Mouse (Mus musculus): ENCODE data around the gene Ackr1. TPM values are rescaled to one million over a fixed set of nuclear protein-coding genes. Genes with fewer than 3 reads are reported as not detected.
A peak's percentile ranks its signal among the peaks of the same experiment; 100 is the strongest.

Ackr1 gene
- 105 and 115 TPM in 2 replicates for polyA plus RNA-seq (2012; rRNA removed)

- H3K4me3 ChIP-seq (ENCODE audit: insufficient read depth, low read length) = no peak within 1 kb of the TSS
- H3K4me1 ChIP-seq (ENCODE audit: control insufficient read depth, insufficient read depth, low read length) = peaks cover 1% of the 10 kb centered on the region
- no peak within 1 kb of the TSS for H3K27ac ChIP-seq (ENCODE audit: insufficient read depth, low read length)
- TF ChIP-seq POLR2A (IDR thresholded peaks at IDR 0.05; ENCODE audit: extremely low read depth, insufficient read depth, low read length) = 0 out of 2 replicates have a peak, but pooled peaks have one; percentile 7
- no peak for TF ChIP-seq CTCF (IDR thresholded peaks at IDR 0.05; ENCODE audit: extremely low read depth, insufficient read depth, low read length)
These were observed at the start of gene Ackr1 for GRCm38 (mm10) chr1:173333312-173334253. TSS of gene Ackr1 (minus strand) at chr1:173333750.

- TF ChIP-seq POLR2A (IDR thresholded peaks at IDR 0.05; ENCODE audit: extremely low read depth, insufficient read depth, low read length) = no peak
- no peak for TF ChIP-seq CTCF (IDR thresholded peaks at IDR 0.05; ENCODE audit: extremely low read depth, insufficient read depth, low read length)
- Histone ChIP-seq H3K4me3 (ENCODE audit: insufficient read depth, low read length) (no peak overlapping the region), H3K4me1 (ENCODE audit: control insufficient read depth, insufficient read depth, low read length) (no peaks in the 10 kb centered on the region), H3K27ac (ENCODE audit: insufficient read depth, low read length) (no peak overlapping the region)
These were observed 47.9 kb upstream of the Ackr1 start for GRCm38 (mm10) chr1:173381436-173381835.

DNA sequence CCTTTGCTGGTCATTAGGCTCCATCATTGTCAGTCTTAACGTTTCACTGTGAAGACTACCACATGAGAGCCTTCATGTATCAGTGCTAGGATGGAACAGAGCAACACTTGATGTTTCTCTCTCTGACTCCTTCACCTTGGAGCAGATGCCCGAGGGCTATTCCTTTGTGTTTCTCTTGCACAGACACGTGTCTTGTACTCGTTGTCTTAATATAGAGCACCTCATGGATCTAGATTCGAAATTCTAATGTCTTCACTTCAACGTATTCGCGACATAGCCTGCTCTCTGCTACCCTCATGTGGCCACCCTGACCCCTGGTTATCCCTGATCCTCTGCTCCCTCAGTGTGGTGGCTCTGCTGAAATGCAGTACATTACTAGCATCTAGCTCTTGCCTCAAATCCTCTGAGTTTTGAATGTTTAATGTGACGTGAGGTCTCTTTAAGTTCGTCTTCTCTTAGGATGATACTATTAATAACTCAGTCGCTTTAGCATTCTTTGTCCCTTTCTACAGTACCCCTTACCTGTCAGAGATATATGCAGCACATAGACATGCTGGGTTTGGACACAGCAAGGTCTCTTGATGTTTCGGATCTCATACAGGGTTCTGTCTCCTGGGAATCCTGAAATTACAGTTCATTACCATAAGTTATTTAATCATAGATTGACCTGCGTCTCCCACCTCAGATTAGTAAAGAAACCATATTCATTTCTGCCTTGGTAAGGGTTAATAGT is 44.0 kb upstream of the Ackr1 start:
- peak; percentile 100 for TF ChIP-seq CTCF (IDR thresholded peaks at IDR 0.05; ENCODE audit: extremely low read depth, insufficient read depth, low read length)
- TF ChIP-seq POLR2A (IDR thresholded peaks at IDR 0.05; ENCODE audit: extremely low read depth, insufficient read depth, low read length) = no peak
- no peak overlapping the region for H3K4me3 ChIP-seq (ENCODE audit: insufficient read depth, low read length)
- no peak overlapping the region for H3K27ac ChIP-seq (ENCODE audit: insufficient read depth, low read length)
- no peaks in the 10 kb centered on the region for H3K4me1 ChIP-seq (ENCODE audit: control insufficient read depth, insufficient read depth, low read length)

- no peak for TF ChIP-seq CTCF (IDR thresholded peaks at IDR 0.05; ENCODE audit: extremely low read depth, insufficient read depth, low read length)
- TF ChIP-seq POLR2A (IDR thresholded peaks at IDR 0.05; ENCODE audit: extremely low read depth, insufficient read depth, low read length) = no peak
- H3K27ac ChIP-seq (ENCODE audit: insufficient read depth, low read length) = no peak overlapping the region
- H3K4me3 ChIP-seq (ENCODE audit: insufficient read depth, low read length) = no peak overlapping the region
- no peaks in the 10 kb centered on the region for H3K4me1 ChIP-seq (ENCODE audit: control insufficient read depth, insufficient read depth, low read length)
These were observed 40.5 kb upstream of the Ackr1 start for GRCm38 (mm10) chr1:173374020-173374419.

DNA sequence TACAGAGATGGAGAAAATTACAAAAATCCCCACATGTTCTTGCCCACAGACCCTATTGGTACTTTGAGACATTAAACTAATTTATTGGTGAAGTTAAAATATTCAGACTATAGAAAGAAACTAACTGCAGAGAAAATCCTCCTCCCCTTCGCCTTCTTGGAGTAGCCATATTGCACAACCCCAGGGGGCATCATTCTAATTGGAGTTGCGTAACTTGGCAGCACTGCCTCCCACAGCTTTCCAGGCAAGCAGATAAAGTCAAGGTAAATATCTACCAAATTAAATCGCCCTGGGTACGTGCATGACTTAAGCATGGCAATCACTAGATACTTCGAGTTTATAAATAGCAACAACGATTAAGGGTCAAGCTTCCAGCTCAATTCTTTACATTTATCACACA is 38.0 kb upstream of the Ackr1 start:
- H3K4me3 ChIP-seq (ENCODE audit: insufficient read depth, low read length) = no peak overlapping the region
- no peaks in the 10 kb centered on the region for H3K4me1 ChIP-seq (ENCODE audit: control insufficient read depth, insufficient read depth, low read length)
- H3K27ac ChIP-seq (ENCODE audit: insufficient read depth, low read length) = no peak overlapping the region
- TF ChIP-seq CTCF (IDR thresholded peaks at IDR 0.05; ENCODE audit: extremely low read depth, insufficient read depth, low read length) (no peak), POLR2A (IDR thresholded peaks at IDR 0.05; ENCODE audit: extremely low read depth, insufficient read depth, low read length) (no peak)

- Histone ChIP-seq H3K4me1 (ENCODE audit: control insufficient read depth, insufficient read depth, low read length) (peaks cover 1% of the 10 kb centered on the region; the same call in 1 of the 2 replicates), H3K27ac (ENCODE audit: insufficient read depth, low read length) (no peak overlapping the region), H3K4me3 (ENCODE audit: insufficient read depth, low read length) (no peak overlapping the region)
- TF ChIP-seq POLR2A (IDR thresholded peaks at IDR 0.05; ENCODE audit: extremely low read depth, insufficient read depth, low read length) = no peak
- no peak for TF ChIP-seq CTCF (IDR thresholded peaks at IDR 0.05; ENCODE audit: extremely low read depth, insufficient read depth, low read length)
These were observed 36.9 kb upstream of the Ackr1 start for GRCm38 (mm10) chr1:173370456-173370855.

DNA sequence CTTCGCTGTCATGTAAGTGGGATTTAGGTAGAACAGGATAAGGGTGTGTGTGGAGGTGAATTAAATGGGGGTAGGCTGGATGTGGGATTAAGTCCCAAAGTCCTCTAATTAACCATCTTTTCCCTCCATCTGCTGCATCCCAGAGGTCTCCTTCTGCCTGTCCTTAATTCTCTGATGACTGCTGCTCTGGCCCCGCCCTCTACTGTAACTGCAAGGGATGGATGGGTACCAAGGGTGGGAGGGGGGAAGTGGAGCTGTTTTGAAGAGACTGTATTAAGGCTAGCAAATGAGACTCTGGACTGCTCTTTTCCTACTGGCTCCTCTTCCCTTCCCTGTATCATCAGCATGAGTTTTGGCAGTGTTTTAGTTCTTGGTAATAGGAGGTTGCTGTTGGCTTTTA is 36.1 kb upstream of the Ackr1 start:
- no peak overlapping the region for H3K4me3 ChIP-seq (ENCODE audit: insufficient read depth, low read length)
- no peak for TF ChIP-seq CTCF (IDR thresholded peaks at IDR 0.05; ENCODE audit: extremely low read depth, insufficient read depth, low read length)
- no peak for TF ChIP-seq POLR2A (IDR thresholded peaks at IDR 0.05; ENCODE audit: extremely low read depth, insufficient read depth, low read length)
- peaks cover 2% of the 10 kb centered on the region for H3K4me1 ChIP-seq (ENCODE audit: control insufficient read depth, insufficient read depth, low read length)
- H3K27ac ChIP-seq (ENCODE audit: insufficient read depth, low read length) = no peak overlapping the region

- Histone ChIP-seq H3K4me1 (ENCODE audit: control insufficient read depth, insufficient read depth, low read length) (peaks cover 8% of the 10 kb centered on the region), H3K4me3 (ENCODE audit: insufficient read depth, low read length) (peak within 1 kb of the TSS; percentile 94), H3K27ac (ENCODE audit: insufficient read depth, low read length) (peak within 1 kb of the TSS; percentile 43)
- TF ChIP-seq POLR2A (IDR thresholded peaks at IDR 0.05; ENCODE audit: extremely low read depth, insufficient read depth, low read length) (peak; percentile 79), CTCF (IDR thresholded peaks at IDR 0.05; ENCODE audit: extremely low read depth, insufficient read depth, low read length) (no peak)
These were observed 34.0 kb upstream of the Ackr1 start, which contains the start of gene Cadm3 for GRCm38 (mm10) chr1:173367356-173368046. TSS of gene Cadm3 (minus strand) at chr1:173367695.

Data from cortical plate, adult 2 months (tissue).